Mouse (Mus musculus) kidney, embryonic 16.5 days (tissue): ENCODE measurements around the gene Dpp6. TPM values are rescaled to one million over a fixed set of nuclear protein-coding genes. Genes with fewer than 3 reads are reported as not detected.

Experiments used
- ATAC-seq: fragments of 200-750 bp; cut with Nextera tagmentation; 2 replicates; pipeline ENCODE4 v1.8.0; 2017; ENCODE audit warnings: moderate TSS enrichment; ENCODE audit not compliant: low FRiP score, low TSS enrichment
- H3K27ac ChIP-seq: fragments of 300-500 bp; sonication (generic); 2 replicates; pipeline ENCODE4 v1.5.1; 2014; ENCODE audit warnings: low read length
- H3K27me3 ChIP-seq: fragments of 300-500 bp; sonication (generic); 2 replicates; pipeline ENCODE4 v1.6.1; 2014; ENCODE audit warnings: low read length, control low read depth, mixed read lengths; ENCODE audit not compliant: insufficient read depth
- H3K36me3 ChIP-seq: fragments of 300-500 bp; sonication (generic); 2 replicates; pipeline ENCODE4 v1.6.1; 2014; ENCODE audit warnings: low read length, control low read depth, mixed read lengths; ENCODE audit not compliant: insufficient read depth
- H3K4me1 ChIP-seq: fragments of 300-500 bp; sonication (generic); 2 replicates; pipeline ENCODE4 v1.6.1; 2014; ENCODE audit warnings: low read length, control low read depth, mixed read lengths; ENCODE audit not compliant: insufficient read depth
- H3K4me2 ChIP-seq: fragments of 300-500 bp; sonication (generic); replicated peaks from 2 replicates; pipeline ENCODE4 v1.6.1; 2014; ENCODE audit warnings: low read depth, low read length
- H3K4me3 ChIP-seq: fragments of 300-500 bp; sonication (generic); 2 replicates; pipeline ENCODE4 v1.5.1; 2014; ENCODE audit warnings: mild to moderate bottlenecking, low read length
- H3K9ac ChIP-seq: fragments of 300-500 bp; sonication (generic); replicated peaks from 2 replicates; pipeline ENCODE4 v1.6.1; 2014; ENCODE audit warnings: low read length
- H3K9me3 ChIP-seq: fragments of 300-500 bp; sonication (generic); 2 replicates; pipeline ENCODE4 v1.6.1; 2016; ENCODE audit warnings: low read length, control low read depth
- WGBS: fragments of 180-500 bp; shearing (Covaris S2); extraction: QIAGEN DNeasy Blood & Tissue Kit; methylation state at CpG from one replicate; pipeline ENCODE4 v1.1.7; 2014; 5-methylcytosine and 5-hydroxymethylcytosine counted together
- polyA plus RNA-seq: library from polyadenylated mRNA; unstranded; fragments of >200 nt; fragmentation: Nextera tagmentation; extraction: Ambion mirVana; gene quantifications from 2 replicates; pipeline ENCODE4 v1.2.1, GENCODE M21; 2015

Gene Dpp6
- polyA plus RNA-seq, 1 experiment from 2014 or later, result 3.6 TPM

GRCm38 (mm10) chr5:27656101-27656500 lies 839.1 kb downstream of the Dpp6 start:
- no peaks in the 10 kb centered on the region for H3K27me3 ChIP-seq
- no peak overlapping the region for H3K9ac ChIP-seq
- no peak overlapping the region for H3K4me3 ChIP-seq
- H3K27ac ChIP-seq, result no peak overlapping the region
- no peak overlapping the region for H3K4me2 ChIP-seq
- ATAC-seq, result no peak
- peaks cover 15% of the 10 kb centered on the region for H3K4me1 ChIP-seq
- no peaks in the 10 kb centered on the region for H3K9me3 ChIP-seq
- no peaks in the 10 kb centered on the region for H3K36me3 ChIP-seq
- WGBS, result 52% methylated on average over 6 of the region's 6 CpGs

GRCm38 (mm10) chr5:27657672-27658071 lies 840.7 kb downstream of the Dpp6 start:
- Histone ChIP-seq H3K9ac (no peak overlapping the region), H3K27me3 (no peaks in the 10 kb centered on the region), H3K36me3 (no peaks in the 10 kb centered on the region), H3K4me1 (peaks cover 15% of the 10 kb centered on the region), H3K4me2 (no peak overlapping the region), H3K4me3 (no peak overlapping the region), H3K9me3 (no peaks in the 10 kb centered on the region), H3K27ac (peak overlapping the region; percentile 74)
- WGBS, result 18% methylated on average over 4 of the region's 4 CpGs
- peak; percentile 64; the same call in 1 of the 2 replicates for ATAC-seq

GRCm38 (mm10) chr5:27658165-27658564 lies 841.2 kb downstream of the Dpp6 start:
- no peaks in the 10 kb centered on the region for H3K9me3 ChIP-seq
- no peak overlapping the region for H3K9ac ChIP-seq
- 10% methylated on average over 5 of the region's 5 CpGs for WGBS
- H3K36me3 ChIP-seq, result no peaks in the 10 kb centered on the region
- no peak overlapping the region for H3K4me2 ChIP-seq
- peaks cover 15% of the 10 kb centered on the region for H3K4me1 ChIP-seq
- H3K4me3 ChIP-seq, result no peak overlapping the region
- peak; percentile 73 for ATAC-seq
- H3K27me3 ChIP-seq, result no peaks in the 10 kb centered on the region
- peak overlapping the region; percentile 74; the same call in 1 of the 2 replicates for H3K27ac ChIP-seq

GRCm38 (mm10) chr5:27658569-27658968 lies 841.6 kb downstream of the Dpp6 start:
- no peak overlapping the region for H3K4me3 ChIP-seq
- H3K27me3 ChIP-seq, result no peaks in the 10 kb centered on the region
- no peak overlapping the region for H3K9ac ChIP-seq
- no peaks in the 10 kb centered on the region for H3K9me3 ChIP-seq
- H3K4me2 ChIP-seq, result no peak overlapping the region
- H3K27ac ChIP-seq, result no peak overlapping the region; the same call in 1 of the 2 replicates
- H3K4me1 ChIP-seq, result peaks cover 15% of the 10 kb centered on the region
- no peaks in the 10 kb centered on the region for H3K36me3 ChIP-seq
- ATAC-seq, result peak; percentile 50; the same call in 1 of the 2 replicates

- H3K27ac ChIP-seq, result no peak overlapping the region
- ATAC-seq, result no peak
- no peaks in the 10 kb centered on the region for H3K9me3 ChIP-seq
- no peak overlapping the region for H3K9ac ChIP-seq
- H3K4me3 ChIP-seq, result no peak overlapping the region
- H3K4me1 ChIP-seq, result peaks cover 15% of the 10 kb centered on the region
- 86% methylated on average over 2 of the region's 2 CpGs for WGBS
- H3K36me3 ChIP-seq, result no peaks in the 10 kb centered on the region
- no peaks in the 10 kb centered on the region for H3K27me3 ChIP-seq
- no peak overlapping the region for H3K4me2 ChIP-seq
These were observed 842.0 kb downstream of the Dpp6 start for GRCm38 (mm10) chr5:27659019-27659418.

- H3K4me3 ChIP-seq, result no peak overlapping the region
- WGBS, result 89% methylated on average over 6 of the region's 6 CpGs
- H3K9ac ChIP-seq, result no peak overlapping the region
- H3K4me1 ChIP-seq, result peaks cover 15% of the 10 kb centered on the region
- ATAC-seq, result no peak
- H3K27me3 ChIP-seq, result no peaks in the 10 kb centered on the region
- H3K27ac ChIP-seq, result no peak overlapping the region
- H3K4me2 ChIP-seq, result no peak overlapping the region
- no peaks in the 10 kb centered on the region for H3K36me3 ChIP-seq
- no peaks in the 10 kb centered on the region for H3K9me3 ChIP-seq
These were observed 842.8 kb downstream of the Dpp6 start for GRCm38 (mm10) chr5:27659781-27660180.

GRCm38 (mm10) chr5:27664111-27664510 lies 847.1 kb downstream of the Dpp6 start:
- no peak overlapping the region for H3K4me3 ChIP-seq
- H3K36me3 ChIP-seq, result no peaks in the 10 kb centered on the region
- H3K9ac ChIP-seq, result no peak overlapping the region
- H3K27me3 ChIP-seq, result no peaks in the 10 kb centered on the region
- no peaks in the 10 kb centered on the region for H3K4me1 ChIP-seq
- WGBS, result 91% methylated on average over 4 of the region's 4 CpGs
- H3K9me3 ChIP-seq, result no peaks in the 10 kb centered on the region
- H3K4me2 ChIP-seq, result no peak overlapping the region
- ATAC-seq, result no peak
- no peak overlapping the region for H3K27ac ChIP-seq

GRCm38 (mm10) chr5:27671487-27671886 lies 854.5 kb downstream of the Dpp6 start:
- Histone ChIP-seq H3K4me1 (no peaks in the 10 kb centered on the region), H3K27ac (no peak overlapping the region), H3K36me3 (no peaks in the 10 kb centered on the region), H3K9ac (no peak overlapping the region), H3K4me3 (no peak overlapping the region), H3K9me3 (no peaks in the 10 kb centered on the region), H3K27me3 (no peaks in the 10 kb centered on the region), H3K4me2 (no peak overlapping the region)
- ATAC-seq, result no peak
- WGBS, result 82% methylated on average over 2 of the region's 2 CpGs

- no peak overlapping the region for H3K4me2 ChIP-seq
- H3K27ac ChIP-seq, result no peak overlapping the region
- no peaks in the 10 kb centered on the region for H3K4me1 ChIP-seq
- 43% methylated on average over 5 of the region's 5 CpGs for WGBS
- no peaks in the 10 kb centered on the region for H3K27me3 ChIP-seq
- no peaks in the 10 kb centered on the region for H3K36me3 ChIP-seq
- H3K9me3 ChIP-seq, result no peaks in the 10 kb centered on the region
- no peak overlapping the region for H3K9ac ChIP-seq
- ATAC-seq, result peak; percentile 74
- H3K4me3 ChIP-seq, result no peak overlapping the region
These were observed 860.3 kb downstream of the Dpp6 start for GRCm38 (mm10) chr5:27677247-27677666.

GRCm38 (mm10) chr5:27679151-27679550 lies 862.1 kb downstream of the Dpp6 start:
- Histone ChIP-seq H3K4me3 (no peak overlapping the region), H3K9ac (no peak overlapping the region), H3K9me3 (no peaks in the 10 kb centered on the region), H3K36me3 (no peaks in the 10 kb centered on the region), H3K27me3 (no peaks in the 10 kb centered on the region), H3K4me2 (no peak overlapping the region), H3K4me1 (no peaks in the 10 kb centered on the region), H3K27ac (no peak overlapping the region)
- ATAC-seq, result no peak
- WGBS, result 86% methylated on average over 1 of the region's 1 CpGs
